9 mouse cellular contexts compared by ENCODE assay signal in the genomic region with DNA sequence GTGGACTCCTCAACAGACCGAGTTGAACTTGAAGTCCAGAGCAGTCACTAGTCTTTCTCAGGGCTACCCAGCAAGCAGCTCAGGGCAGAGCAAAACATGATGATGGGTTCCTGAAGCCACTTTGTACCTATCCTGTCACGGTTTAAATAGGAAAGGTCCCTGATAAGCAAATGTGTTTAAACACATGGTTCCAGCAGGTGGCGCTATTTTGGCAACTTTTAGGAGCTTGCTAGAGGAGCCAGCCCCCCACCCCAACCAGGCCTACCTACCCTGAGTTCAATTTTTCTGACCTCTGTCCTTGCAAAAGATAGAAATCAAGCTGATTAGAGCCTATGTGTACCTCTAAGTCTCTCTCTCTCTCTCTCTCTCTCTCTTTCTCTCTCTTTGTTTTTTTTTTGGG. TPM values are rescaled to one million over a fixed set of nuclear protein-coding genes. Genes with fewer than 3 reads are reported as not detected.
DNase-seq lines count a peak whose midpoint lies in the region; ATAC-seq and TF ChIP-seq lines count a peak whose summit lies in the region.
"Had no signal": no experiment of that assay in that cellular context is flagged by ENCODE, and none has a peak within 500 bp of the region (broad histone marks: within the 10 kb centered on the region; RNA-seq: fewer than 3 reads in every experiment).

No protein-coding gene starts in this region.

- H3K4me1 ChIP-seq in spleen, adult 2 months (ENCODE audit: control insufficient read depth, insufficient read depth, insufficient read length), result peaks cover 2% of the 10 kb centered on the region; the same call in 1 of the 2 replicates
- no peaks in the 10 kb centered on the region for H3K4me1 ChIP-seq in limb, embryonic 14.5 days (ENCODE audit: control insufficient read depth, insufficient read depth, low read length)
- peaks cover 1% of the 10 kb centered on the region; the same call in 1 of the 2 replicates for H3K4me1 ChIP-seq in heart, embryonic 11.5 days (ENCODE audit: control insufficient read depth, insufficient read depth, low read length)

- no peak overlapping the region for H3K27ac ChIP-seq in spleen, adult 2 months (ENCODE audit: insufficient read depth, low read length)
- no peak overlapping the region for H3K27ac ChIP-seq in limb, embryonic 14.5 days (replicated peaks; ENCODE audit: low read depth, low read length)
- H3K27ac ChIP-seq in heart, embryonic 11.5 days (ENCODE audit: low read depth, low read length), result no peak overlapping the region
- H3K27ac ChIP-seq: limb, embryonic 15.5 days had no signal

- peak; percentile 63 for DNase-seq in gastrocnemius, postnatal 14 days
- DNase-seq in gastrocnemius, adult 18-20 months (ENCODE audit: low spot score), result no peak
- DNase-seq in spleen, adult 2 months (ENCODE audit: low read depth in 1 of 2, low spot score in 2 of 2), result peak; percentile 34
- DNase-seq in spleen, postnatal 36 days (ENCODE audit: low spot score in 2 of 2), result no peak
- peak; percentile 43 for DNase-seq in c-Kit-negative CD71-positive TER-119-positive erythroid progenitor cells, embryonic 14.5 days (ENCODE audit: low read depth, low spot score)
- peak; percentile 59 for DNase-seq in limb, embryonic 14.5 days (ENCODE audit: low spot score)
- DNase-seq in thymus, postnatal 10 days (ENCODE audit: low spot score in 2 of 2), result peak; percentile 23 to 71

- no peaks in the 10 kb centered on the region for H3K9me3 ChIP-seq in limb, embryonic 14.5 days (ENCODE audit: control insufficient read depth, low read length)
- no peaks in the 10 kb centered on the region for H3K9me3 ChIP-seq in heart, embryonic 11.5 days (replicated peaks; ENCODE audit: control insufficient read depth, low read length)
- H3K9me3 ChIP-seq: limb, embryonic 15.5 days had no signal

- 20% methylated on average over 3 of the region's 3 CpGs for WGBS in spleen, adult 2 months
- WGBS in limb, embryonic 14.5 days, result 16% methylated on average over 3 of the region's 3 CpGs
- WGBS in heart, embryonic 11.5 days (ENCODE audit: insufficient replicate concordance), result 17% methylated on average over 3 of the region's 3 CpGs

- H3K4me3 ChIP-seq in spleen, adult 2 months (ENCODE audit: extremely low read depth, insufficient read depth, insufficient read length), result no peak overlapping the region
- no peak overlapping the region for H3K4me3 ChIP-seq in limb, embryonic 14.5 days (replicated peaks; ENCODE audit: low read length)
- H3K4me3 ChIP-seq in heart, embryonic 11.5 days (ENCODE audit: low read depth, low read length), result no peak overlapping the region
- H3K4me3 ChIP-seq: limb, embryonic 15.5 days had no signal

- intact Hi-C loops in gastrocnemius, postnatal 14 days (cut with DNase I; ENCODE audit: low total_unique reads), result loop anchor here (10.0 kb wide), 1 partner anchor 157 kb away; a partner anchor contains a TSS

- TF ChIP-seq CTCF in spleen, adult 2 months (IDR thresholded peaks at IDR 0.05; ENCODE audit: extremely low read depth, insufficient read depth, insufficient read length, insufficient replicate concordance), result 0 out of 2 replicates have a peak, but pooled peaks have one; percentile 17

- H3K9ac ChIP-seq in limb, embryonic 14.5 days (ENCODE audit: low read depth, low read length, severe bottlenecking), result no peak overlapping the region
- no peak overlapping the region for H3K9ac ChIP-seq in heart, embryonic 11.5 days (ENCODE audit: low read depth, low read length)
- H3K9ac ChIP-seq: limb, embryonic 15.5 days had no signal

- H3K27me3 ChIP-seq in spleen, adult 2 months (ENCODE audit: control insufficient read depth, insufficient read depth, low read length), result no peaks in the 10 kb centered on the region
- H3K27me3 ChIP-seq in limb, embryonic 14.5 days (ENCODE audit: control insufficient read depth, insufficient read depth, low read length), result no peaks in the 10 kb centered on the region
- no peaks in the 10 kb centered on the region for H3K27me3 ChIP-seq in heart, embryonic 11.5 days (ENCODE audit: control insufficient read depth, insufficient read depth, low read length)
- H3K27me3 ChIP-seq: limb, embryonic 15.5 days had no signal

- ATAC-seq in limb, embryonic 14.5 days (ENCODE audit: low FRiP score, low read depth), result no peak
- ATAC-seq in heart, embryonic 11.5 days (replicated peaks; ENCODE audit: insufficient number of reproducible peaks, low FRiP score, low TSS enrichment), result no peak

- no peak overlapping the region for H3K4me2 ChIP-seq in limb, embryonic 14.5 days (replicated peaks; ENCODE audit: low read depth, low read length, severe bottlenecking)
- H3K4me2 ChIP-seq in heart, embryonic 11.5 days, result no peak overlapping the region
- H3K4me2 ChIP-seq: limb, embryonic 15.5 days had no signal

- no peak for TF ChIP-seq POLR2A in spleen, adult 2 months (IDR thresholded peaks at IDR 0.05; ENCODE audit: low read depth, low read length)
- no peak for TF ChIP-seq POLR2A in limb, embryonic 14.5 days (IDR thresholded peaks at IDR 0.05; ENCODE audit: borderline replicate concordance, extremely low read depth, insufficient read depth, insufficient read length)

- no peaks in the 10 kb centered on the region for H3K36me3 ChIP-seq in spleen, adult 2 months (ENCODE audit: control insufficient read depth, insufficient read depth, low read length)
- no peaks in the 10 kb centered on the region for H3K36me3 ChIP-seq in limb, embryonic 14.5 days (ENCODE audit: control insufficient read depth, insufficient read depth, low read length)
- H3K36me3 ChIP-seq in heart, embryonic 11.5 days (ENCODE audit: control insufficient read depth, insufficient read depth, low read length), result no peaks in the 10 kb centered on the region
- H3K36me3 ChIP-seq: limb, embryonic 15.5 days had no signal

RNA-seq across cellular contexts. Expression of a gene that starts 10.3 kb away (rescaled TPM):
- total RNA-seq in gastrocnemius, postnatal 14 days (2021), result 100 to 1,000 TPM; 257 to 459 TPM
- total RNA-seq in gastrocnemius, adult 18-20 months (2021), result 100 to 1,000 TPM; 239 to 482 TPM
- 34.0 and 70.5 TPM in 2 replicates for polyA plus RNA-seq in spleen, adult 2 months (2012; rRNA removed)
- polyA plus RNA-seq in limb, embryonic 14.5 days (2012; rRNA removed), result 326 and 338 TPM in 2 replicates
- polyA plus RNA-seq in limb, embryonic 14.5 days (2014; fragmentation: Nextera tagmentation; extraction: Ambion mirVana), result 433 and 574 TPM in 2 replicates
- 815 and 827 TPM in 2 replicates for polyA plus RNA-seq in heart, embryonic 11.5 days (2014; fragmentation: Nextera tagmentation; extraction: Ambion mirVana)

RNA-seq across cellular contexts. Expression of a gene that starts 36.4 kb away (rescaled TPM):
- total RNA-seq in gastrocnemius, postnatal 14 days (2021), result 100 to 1,000 TPM; 305 to 325 TPM
- 100 to 1,000 TPM; 288 to 326 TPM for total RNA-seq in gastrocnemius, adult 18-20 months (2021)
- 40.9 and 50.0 TPM in 2 replicates for polyA plus RNA-seq in spleen, adult 2 months (2012; rRNA removed)
- 83.6 and 91.3 TPM in 2 replicates for polyA plus RNA-seq in limb, embryonic 14.5 days (2012; rRNA removed)
- polyA plus RNA-seq in limb, embryonic 14.5 days (2014; fragmentation: Nextera tagmentation; extraction: Ambion mirVana), result 72.9 and 76.9 TPM in 2 replicates
- 103 and 108 TPM in 2 replicates for polyA plus RNA-seq in heart, embryonic 11.5 days (2014; fragmentation: Nextera tagmentation; extraction: Ambion mirVana)

Comparison
In these comparisons a context has a peak if more than half of its experiments do, and no peak if none do; other contexts are left out.
1. DNase-seq: peak in gastrocnemius, postnatal 14 days (single experiment), spleen, adult 2 months (2 of 2), c-Kit-negative CD71-positive TER-119-positive erythroid progenitor cells, embryonic 14.5 days (single experiment), limb, embryonic 14.5 days (single experiment) and thymus, postnatal 10 days (2 of 2); none in gastrocnemius, adult 18-20 months (single experiment) and spleen, postnatal 36 days (0 of 2).